Mouse (Mus musculus): ENCODE results near the gene Hras.

GRCm38 (mm10) chr7:141143861-141144260, 49.9 kb downstream of the Hras start:
- no peak for TF ChIP-seq CTCF (IDR thresholded peaks at IDR 0.05; ENCODE audit: borderline replicate concordance, insufficient read depth, low read length)
- no peak for TF ChIP-seq POLR2A (IDR thresholded peaks at IDR 0.05; ENCODE audit: low read depth, low read length)
